Mouse (Mus musculus): ENCODE measurements around the gene Rasgef1b.
A peak's percentile ranks its signal among the peaks of the same experiment; 100 is the strongest.

Rasgef1b gene

GRCm38 (mm10) chr5:99728649-99729212 lies at the start of gene Rasgef1b:
Gene Rasgef1b (minus strand): TSS chr5:99729065.
- peak; percentile 73 for DNase-seq

- DNase-seq, result no peak
Observed at GRCm38 (mm10) chr5:99775342-99775741, 46.5 kb upstream of the Rasgef1b start.

GRCm38 (mm10) chr5:99773265-99773664 lies 44.4 kb upstream of the Rasgef1b start:
- DNase-seq, result no peak

- DNase-seq, result no peak
Observed at GRCm38 (mm10) chr5:99764246-99764645, 35.4 kb upstream of the Rasgef1b start.

- no peak for DNase-seq
Observed at GRCm38 (mm10) chr5:99758859-99759258, 30.0 kb upstream of the Rasgef1b start.

- DNase-seq, result no peak
Observed at GRCm38 (mm10) chr5:99753843-99754242, 25.0 kb upstream of the Rasgef1b start.

GRCm38 (mm10) chr5:99753368-99753767 lies 24.5 kb upstream of the Rasgef1b start:
- DNase-seq, result peak; percentile 40

- DNase-seq, result no peak
Observed at GRCm38 (mm10) chr5:99752670-99753231, 23.9 kb upstream of the Rasgef1b start.

GRCm38 (mm10) chr5:99748417-99748816 lies 19.6 kb upstream of the Rasgef1b start:
- no peak for DNase-seq

- DNase-seq, result no peak
Observed at GRCm38 (mm10) chr5:99746087-99746486, 17.2 kb upstream of the Rasgef1b start.

GRCm38 (mm10) chr5:99742874-99743273 lies 14.0 kb upstream of the Rasgef1b start:
- DNase-seq, result no peak

- no peak for DNase-seq
Observed at GRCm38 (mm10) chr5:99742056-99742455, 13.2 kb upstream of the Rasgef1b start.

GRCm38 (mm10) chr5:99737937-99738727 lies 9.3 kb upstream of the Rasgef1b start:
- no peak for DNase-seq

GRCm38 (mm10) chr5:99729931-99730330 lies 1.1 kb upstream of the Rasgef1b start:
- no peak for DNase-seq

GRCm38 (mm10) chr5:99729361-99729882 lies 557 bp upstream of the Rasgef1b start:
- DNase-seq, result peak; percentile 55

GRCm38 (mm10) chr5:99728027-99728451 lies 826 bp downstream of the Rasgef1b start:
- DNase-seq, result peak; percentile 19

GRCm38 (mm10) chr5:99723941-99724340 lies 4.9 kb downstream of the Rasgef1b start:
- no peak for DNase-seq

- no peak for DNase-seq
Observed at GRCm38 (mm10) chr5:99722310-99722709, 6.6 kb downstream of the Rasgef1b start.

GRCm38 (mm10) chr5:99720554-99720953 lies 8.3 kb downstream of the Rasgef1b start:
- no peak for DNase-seq

- DNase-seq, result no peak
Observed at GRCm38 (mm10) chr5:99717917-99718316, 10.9 kb downstream of the Rasgef1b start.

GRCm38 (mm10) chr5:99715281-99715744 lies 13.6 kb downstream of the Rasgef1b start:
- DNase-seq, result peak; percentile 65

GRCm38 (mm10) chr5:99711947-99712346 lies 16.9 kb downstream of the Rasgef1b start:
- DNase-seq, result no peak

GRCm38 (mm10) chr5:99708706-99709105 lies 20.2 kb downstream of the Rasgef1b start:
- DNase-seq, result no peak

GRCm38 (mm10) chr5:99707261-99707660 lies 21.6 kb downstream of the Rasgef1b start:
- DNase-seq, result no peak

All from right cerebral cortex, postnatal 14 days (tissue).